Mouse (Mus musculus) forebrain, embryonic 15.5 days (tissue): ENCODE results near the gene Pank4. TPM values are rescaled to one million over a fixed set of nuclear protein-coding genes. Genes with fewer than 3 reads are reported as not detected.
A peak's percentile ranks its signal among the peaks of the same experiment; 100 is the strongest.

ENCODE experiments used
- ATAC-seq: fragments of 200-750 bp; cut with Nextera tagmentation; replicated peaks from 2 replicates; pipeline ENCODE4 v1.8.0; 2017; ENCODE audit warnings: mild to moderate bottlenecking, moderate TSS enrichment, moderate library complexity
- H3K27ac ChIP-seq: fragments of 300-500 bp; sonication (generic); replicated peaks from 2 replicates; pipeline ENCODE4 v1.5.1; 2015; ENCODE audit warnings: mild to moderate bottlenecking, inconsistent platforms
- H3K27me3 ChIP-seq: fragments of 300-500 bp; sonication (generic); 2 replicates; pipeline ENCODE4 v1.6.1; 2015; ENCODE audit warnings: inconsistent platforms
- H3K36me3 ChIP-seq: fragments of 300-500 bp; sonication (generic); 2 replicates; pipeline ENCODE4 v1.6.1; 2015; ENCODE audit warnings: mild to moderate bottlenecking, inconsistent platforms
- H3K4me1 ChIP-seq: fragments of 300-500 bp; sonication (generic); 2 replicates; pipeline ENCODE4 v1.6.1; 2015; ENCODE audit warnings: inconsistent platforms
- H3K4me2 ChIP-seq: fragments of 300-500 bp; sonication (generic); replicated peaks from 2 replicates; pipeline ENCODE4 v1.6.1; 2015; ENCODE audit warnings: mild to moderate bottlenecking, inconsistent platforms
- H3K4me3 ChIP-seq: fragments of 300-500 bp; sonication (generic); 2 replicates; pipeline ENCODE4 v1.5.1; 2015; ENCODE audit warnings: mild to moderate bottlenecking, inconsistent platforms
- H3K9ac ChIP-seq: fragments of 300-500 bp; sonication (generic); replicated peaks from 2 replicates; pipeline ENCODE4 v1.6.1; 2015; ENCODE audit warnings: mild to moderate bottlenecking, inconsistent platforms
- H3K9me3 ChIP-seq: fragments of 300-500 bp; sonication (generic); 2 replicates; pipeline ENCODE4 v1.6.1; 2016; ENCODE audit warnings: inconsistent platforms
- WGBS: fragments of 180-500 bp; shearing (Covaris S2); methylation state at CpG from one replicate; pipeline ENCODE4 v1.1.7; 2015; ENCODE audit warnings: mixed read lengths; 5-methylcytosine and 5-hydroxymethylcytosine counted together
- polyA plus RNA-seq: library from polyadenylated mRNA; unstranded; fragments of >200 nt; fragmentation: Nextera tagmentation; extraction: Ambion mirVana; gene quantifications from 2 replicates; pipeline ENCODE4 v1.2.1, GENCODE M21; 2015

The Pank4 gene
- polyA plus RNA-seq, 1 experiment from 2014 or later = 48.9 TPM

GRCm38 (mm10) chr4:154982247-154983120 is 18.6 kb downstream of the Pank4 start:
- H3K4me2 ChIP-seq = no peak overlapping the region
- H3K4me1 ChIP-seq = peaks cover 12% of the 10 kb centered on the region
- no peak overlapping the region for H3K4me3 ChIP-seq
- ATAC-seq = no peak
- WGBS = 80% methylated on average over 19 of the region's 19 CpGs
- 0 out of 2 replicates have a peak, but pooled peaks cover 2% of the 10 kb centered on the region for H3K27me3 ChIP-seq
- H3K9me3 ChIP-seq = no peaks in the 10 kb centered on the region
- no peak overlapping the region for H3K9ac ChIP-seq
- H3K36me3 ChIP-seq = peaks cover 34% of the 10 kb centered on the region
- no peak overlapping the region for H3K27ac ChIP-seq

- Histone ChIP-seq H3K36me3 (peaks cover 22% of the 10 kb centered on the region), H3K4me2 (no peak overlapping the region), H3K27me3 (0 out of 2 replicates have a peak, but pooled peaks cover 2% of the 10 kb centered on the region), H3K4me1 (peaks cover 12% of the 10 kb centered on the region), H3K27ac (no peak overlapping the region), H3K9ac (no peak overlapping the region), H3K4me3 (no peak overlapping the region), H3K9me3 (no peaks in the 10 kb centered on the region)
- ATAC-seq = no peak
- WGBS = 16% methylated on average over 24 of the region's 24 CpGs
These were observed 19.8 kb downstream of the Pank4 start for GRCm38 (mm10) chr4:154983767-154984166.

GRCm38 (mm10) chr4:154985151-154985777 is 21.3 kb downstream of the Pank4 start:
- Histone ChIP-seq H3K9ac (no peak overlapping the region), H3K4me2 (no peak overlapping the region), H3K27ac (no peak overlapping the region), H3K27me3 (0 out of 2 replicates have a peak, but pooled peaks cover 2% of the 10 kb centered on the region), H3K4me3 (no peak overlapping the region), H3K4me1 (peaks cover 12% of the 10 kb centered on the region), H3K36me3 (peaks cover 8% of the 10 kb centered on the region), H3K9me3 (no peaks in the 10 kb centered on the region)
- 73% methylated on average over 5 of the region's 5 CpGs for WGBS
- no peak for ATAC-seq

- 0 out of 2 replicates have a peak overlapping the region, but pooled peaks have one; percentile 13 for H3K9ac ChIP-seq
- H3K9me3 ChIP-seq = no peaks in the 10 kb centered on the region
- no peak for ATAC-seq
- no peak overlapping the region for H3K4me3 ChIP-seq
- H3K4me2 ChIP-seq = 0 out of 2 replicates have a peak overlapping the region, but pooled peaks have one; percentile 22
- H3K27me3 ChIP-seq = 0 out of 2 replicates have a peak, but pooled peaks cover 2% of the 10 kb centered on the region
- H3K36me3 ChIP-seq = no peaks in the 10 kb centered on the region
- H3K4me1 ChIP-seq = peaks cover 12% of the 10 kb centered on the region
- WGBS = 14% methylated on average over 17 of the region's 17 CpGs
- no peak overlapping the region for H3K27ac ChIP-seq
These were observed 22.2 kb downstream of the Pank4 start for GRCm38 (mm10) chr4:154986096-154986495.

- no peak for ATAC-seq
- no peaks in the 10 kb centered on the region for H3K36me3 ChIP-seq
- H3K9ac ChIP-seq = no peak overlapping the region
- H3K4me1 ChIP-seq = peaks cover 12% of the 10 kb centered on the region
- WGBS = 70% methylated on average over 15 of the region's 15 CpGs
- H3K27me3 ChIP-seq = 0 out of 2 replicates have a peak, but pooled peaks cover 2% of the 10 kb centered on the region
- H3K4me3 ChIP-seq = no peak overlapping the region
- no peaks in the 10 kb centered on the region for H3K9me3 ChIP-seq
- no peak overlapping the region for H3K27ac ChIP-seq
- no peak overlapping the region for H3K4me2 ChIP-seq
These were observed 22.8 kb downstream of the Pank4 start for GRCm38 (mm10) chr4:154986750-154987149.

GRCm38 (mm10) chr4:154994876-154995275 is 31.0 kb downstream of the Pank4 start:
- Histone ChIP-seq H3K27me3 (no peaks in the 10 kb centered on the region), H3K9ac (no peak overlapping the region), H3K4me1 (no peaks in the 10 kb centered on the region), H3K27ac (no peak overlapping the region), H3K9me3 (no peaks in the 10 kb centered on the region), H3K36me3 (no peaks in the 10 kb centered on the region), H3K4me3 (no peak overlapping the region), H3K4me2 (no peak overlapping the region)
- ATAC-seq = no peak
- 78% methylated on average over 4 of the region's 4 CpGs for WGBS

- H3K27ac ChIP-seq = no peak overlapping the region
- WGBS = 37% methylated on average over 8 of the region's 8 CpGs
- no peaks in the 10 kb centered on the region for H3K9me3 ChIP-seq
- no peaks in the 10 kb centered on the region for H3K36me3 ChIP-seq
- H3K4me1 ChIP-seq = no peaks in the 10 kb centered on the region
- H3K9ac ChIP-seq = no peak overlapping the region
- ATAC-seq = no peak
- no peaks in the 10 kb centered on the region for H3K27me3 ChIP-seq
- no peak overlapping the region for H3K4me3 ChIP-seq
- H3K4me2 ChIP-seq = no peak overlapping the region
These were observed 32.7 kb downstream of the Pank4 start for GRCm38 (mm10) chr4:154996572-154997154.

- Histone ChIP-seq H3K27ac (no peak overlapping the region), H3K36me3 (no peaks in the 10 kb centered on the region), H3K4me2 (no peak overlapping the region), H3K4me3 (no peak overlapping the region), H3K4me1 (no peaks in the 10 kb centered on the region), H3K27me3 (no peaks in the 10 kb centered on the region), H3K9ac (no peak overlapping the region), H3K9me3 (no peaks in the 10 kb centered on the region)
- no peak for ATAC-seq
- WGBS = 87% methylated on average over 5 of the region's 5 CpGs
These were observed 35.5 kb downstream of the Pank4 start for GRCm38 (mm10) chr4:154999379-154999778.

- 76% methylated on average over 3 of the region's 3 CpGs for WGBS
- no peak for ATAC-seq
These were observed 41.4 kb downstream of the Pank4 start for GRCm38 (mm10) chr4:155005278-155005677.

GRCm38 (mm10) chr4:155006296-155006695 is 42.4 kb downstream of the Pank4 start:
- WGBS = 69% methylated on average over 10 of the region's 10 CpGs
- Histone ChIP-seq H3K27ac (no peak overlapping the region), H3K27me3 (no peaks in the 10 kb centered on the region), H3K9me3 (no peaks in the 10 kb centered on the region), H3K4me3 (no peak overlapping the region), H3K9ac (no peak overlapping the region), H3K36me3 (no peaks in the 10 kb centered on the region), H3K4me2 (no peak overlapping the region), H3K4me1 (peaks cover 8% of the 10 kb centered on the region)
- ATAC-seq = no peak

More at GRCm38 (mm10) chr4:155005278-155005677, 41.4 kb downstream of the Pank4 start:
- Histone ChIP-seq H3K36me3 (no peaks in the 10 kb centered on the region), H3K4me3 (no peak overlapping the region), H3K4me2 (no peak overlapping the region), H3K9me3 (no peaks in the 10 kb centered on the region), H3K9ac (no peak overlapping the region), H3K27ac (no peak overlapping the region), H3K4me1 (no peaks in the 10 kb centered on the region), H3K27me3 (no peaks in the 10 kb centered on the region)

- Histone ChIP-seq H3K9me3 (no peaks in the 10 kb centered on the region), H3K4me2 (no peak overlapping the region), H3K36me3 (no peaks in the 10 kb centered on the region), H3K4me1 (peaks cover 16% of the 10 kb centered on the region), H3K27me3 (no peaks in the 10 kb centered on the region), H3K27ac (no peak overlapping the region), H3K9ac (no peak overlapping the region), H3K4me3 (no peak overlapping the region)
- ATAC-seq = no peak
- WGBS = 85% methylated on average over 3 of the region's 3 CpGs
These were observed 43.7 kb downstream of the Pank4 start for GRCm38 (mm10) chr4:155007641-155008040.

- H3K36me3 ChIP-seq = no peaks in the 10 kb centered on the region
- H3K9ac ChIP-seq = no peak overlapping the region
- H3K4me1 ChIP-seq = peaks cover 16% of the 10 kb centered on the region
- no peaks in the 10 kb centered on the region for H3K9me3 ChIP-seq
- no peak overlapping the region for H3K4me2 ChIP-seq
- no peaks in the 10 kb centered on the region for H3K27me3 ChIP-seq
- no peak overlapping the region for H3K4me3 ChIP-seq
- no peak overlapping the region for H3K27ac ChIP-seq
- no peak for ATAC-seq
These were observed 44.2 kb downstream of the Pank4 start for GRCm38 (mm10) chr4:155008075-155008474.
